Mouse (Mus musculus) CD4-positive, CD25-positive, alpha-beta regulatory T cell, adult 9 weeks (primary cell): Measurements from ENCODE around the gene Gm4763. TPM values are rescaled to one million over a fixed set of nuclear protein-coding genes. Genes with fewer than 3 reads are reported as not detected.

Experiments used
- polyA plus RNA-seq: library from polyadenylated mRNA; unstranded; fragments of 100-300 nt; shearing (Covaris generic); gene quantifications from one replicate; pipeline ENCODE4 v1.2.1, GENCODE M21; 2017

Gm4763 gene
- polyA plus RNA-seq = not detected

GRCm38 (mm10) chr7:24726808-24727207 lies at the start of gene Gm4763:
Gene Gm4763, minus strand, starts transcription at chr7:24726908.

GRCm38 (mm10) chr7:24760211-24760610 lies 33.5 kb upstream of the Gm4763 start, which contains the start of gene Cd177:
Gene Cd177, minus strand, starts transcription at chr7:24760311.

GRCm38 (mm10) chr7:24708832-24709292 lies 17.8 kb downstream of the Gm4763 start, which contains the start of gene BC049730:
Gene BC049730, plus strand, starts transcription at chr7:24709242.

GRCm38 (mm10) chr7:24676575-24676974 lies 50.1 kb downstream of the Gm4763 start, which contains the start of gene Tex101:
Gene Tex101, minus strand, starts transcription at chr7:24676675.

Other genes with a start within 250 kb of the Gm4763 start
- not detected for gene Cadm4, start 244.9 kb downstream of the Gm4763 start, polyA plus RNA-seq
- gene Zfp428, start 219.9 kb downstream of the Gm4763 start, polyA plus RNA-seq = 0.63 TPM
- not detected for gene AC161166.1, start 214.5 kb downstream of the Gm4763 start, polyA plus RNA-seq
- 0.67 TPM for gene Irgq, start 196.2 kb downstream of the Gm4763 start, polyA plus RNA-seq
- not detected for gene Pinlyp, start 180.8 kb downstream of the Gm4763 start, polyA plus RNA-seq
- 71.9 TPM for gene Xrcc1, start 180.6 kb downstream of the Gm4763 start, polyA plus RNA-seq
- gene Ethe1, start 139.4 kb downstream of the Gm4763 start, polyA plus RNA-seq = 13.7 TPM
- gene Zfp575, start 139.3 kb downstream of the Gm4763 start, polyA plus RNA-seq = not detected
- gene Phldb3, start 116.1 kb downstream of the Gm4763 start, polyA plus RNA-seq = 1.1 TPM
- not detected for gene Lypd3, start 90.4 kb downstream of the Gm4763 start, polyA plus RNA-seq
- gene Tex101, start 50.2 kb downstream of the Gm4763 start, polyA plus RNA-seq = not detected
- not detected for gene BC049730, start 17.7 kb downstream of the Gm4763 start, polyA plus RNA-seq
- gene Cd177, start 33.4 kb upstream of the Gm4763 start, polyA plus RNA-seq = 0.62 TPM
- not detected for gene Ceacam10, start 50.3 kb upstream of the Gm4763 start, polyA plus RNA-seq
- gene Gm9844, start 135.3 kb upstream of the Gm4763 start, polyA plus RNA-seq = 19.4 TPM
- gene Lypd4, start 143.0 kb upstream of the Gm4763 start, polyA plus RNA-seq = not detected
- not detected for gene Dmrtc2, start 143.1 kb upstream of the Gm4763 start, polyA plus RNA-seq
- 6,689 TPM for gene Rps19, start 157.5 kb upstream of the Gm4763 start, polyA plus RNA-seq
- 7.3 TPM for gene Cd79a, start 170.5 kb upstream of the Gm4763 start, polyA plus RNA-seq
- 593 TPM for gene Arhgef1, start 176.0 kb upstream of the Gm4763 start, polyA plus RNA-seq
- gene Gm4881, start 217.6 kb upstream of the Gm4763 start, polyA plus RNA-seq = not detected
- 801 TPM for gene Rabac1, start 245.8 kb upstream of the Gm4763 start, polyA plus RNA-seq